Mouse (Mus musculus) kidney, embryonic 14.5 days (tissue): ENCODE results near the gene Zfp879. TPM values are rescaled to one million over a fixed set of nuclear protein-coding genes. Genes with fewer than 3 reads are reported as not detected.

Source experiments
- ATAC-seq: fragments of 200-750 bp; cut with Nextera tagmentation; 2 replicates; pipeline ENCODE4 v1.8.0; 2017; ENCODE audit warnings: moderate number of reproducible peaks, mild to moderate bottlenecking, moderate TSS enrichment, moderate library complexity; ENCODE audit not compliant: low FRiP score, low TSS enrichment
- H3K27ac ChIP-seq: fragments of 300-500 bp; sonication (generic); 2 replicates; pipeline ENCODE4 v1.5.1; 2014; ENCODE audit warnings: low read depth, mild to moderate bottlenecking, low read length, moderate library complexity, mixed read lengths
- H3K27me3 ChIP-seq: fragments of 300-500 bp; sonication (generic); 2 replicates; pipeline ENCODE4 v1.6.1; 2014; ENCODE audit warnings: mild to moderate bottlenecking, low read length; ENCODE audit not compliant: control insufficient read depth, insufficient read depth
- H3K36me3 ChIP-seq: fragments of 300-500 bp; sonication (generic); 2 replicates; pipeline ENCODE4 v1.6.1; 2014; ENCODE audit warnings: low read length, mixed read lengths; ENCODE audit not compliant: control insufficient read depth, insufficient read depth
- H3K4me1 ChIP-seq: fragments of 300-500 bp; sonication (generic); 2 replicates; pipeline ENCODE4 v1.6.1; 2014; ENCODE audit warnings: low read length, mixed read lengths; ENCODE audit not compliant: control insufficient read depth, insufficient read depth
- H3K4me2 ChIP-seq: fragments of 300-500 bp; sonication (generic); replicated peaks from 2 replicates; pipeline ENCODE4 v1.6.1; 2014; ENCODE audit warnings: low read depth, mild to moderate bottlenecking, low read length
- H3K4me3 ChIP-seq: fragments of 300-500 bp; sonication (generic); 2 replicates; pipeline ENCODE4 v1.5.1; 2014; ENCODE audit warnings: mild to moderate bottlenecking, low read length
- H3K9ac ChIP-seq: fragments of 300-500 bp; sonication (generic); 2 replicates; pipeline ENCODE4 v1.6.1; 2014; ENCODE audit warnings: low read depth, mild to moderate bottlenecking, low read length, moderate library complexity
- H3K9me3 ChIP-seq: fragments of 300-500 bp; sonication (generic); 2 replicates; pipeline ENCODE4 v1.6.1; 2016; ENCODE audit warnings: low read length; ENCODE audit not compliant: control insufficient read depth
- WGBS: fragments of 180-500 bp; shearing (Covaris S2); extraction: QIAGEN DNeasy Blood & Tissue Kit; methylation state at CpG from one replicate; pipeline ENCODE4 v1.1.7; 2014; 5-methylcytosine and 5-hydroxymethylcytosine counted together
- polyA plus RNA-seq: library from polyadenylated mRNA; unstranded; fragments of >200 nt; fragmentation: Nextera tagmentation; extraction: Ambion mirVana; gene quantifications from 2 replicates; pipeline ENCODE4 v1.2.1, GENCODE M21; 2014

The Zfp879 gene
- 0.31 and 0.76 TPM in 2 replicates for polyA plus RNA-seq

DNA sequence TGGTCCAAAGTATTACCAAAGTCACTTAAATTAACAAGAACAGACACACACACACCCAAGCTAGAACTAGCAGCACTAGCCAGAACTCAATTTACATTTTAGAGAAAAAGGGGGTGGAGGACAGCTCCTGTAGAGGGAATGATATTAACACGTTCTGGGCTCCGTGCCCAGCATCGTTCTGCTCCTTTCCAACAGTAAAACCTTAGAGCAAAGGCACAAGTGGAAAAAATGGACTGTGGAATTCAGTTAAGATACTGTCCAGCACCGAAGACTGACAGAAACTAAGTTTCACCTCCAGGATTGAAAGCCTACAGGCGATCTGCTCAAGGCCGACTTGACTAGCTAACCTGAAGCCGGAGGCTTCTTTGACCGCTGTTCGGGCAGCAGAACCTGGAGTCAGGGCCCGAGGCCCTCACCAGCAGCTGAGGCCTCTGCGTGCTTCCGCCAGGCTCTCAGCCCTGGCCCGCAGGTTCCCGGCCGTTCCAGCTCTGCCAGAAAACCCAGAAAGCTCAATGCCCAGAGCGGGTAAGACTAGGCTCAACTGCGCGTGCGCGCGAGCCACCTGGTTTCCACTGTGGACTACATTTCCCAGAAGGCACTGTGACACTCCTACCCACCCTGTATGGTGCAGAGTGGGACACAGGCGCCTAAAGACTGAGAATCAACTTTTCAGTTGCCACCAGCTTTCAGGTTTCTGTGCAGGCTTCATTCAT is at the start of gene Zfp879:
Gene Zfp879 (minus strand): TSS at position 530 of the 713 bp plus-strand sequence.
- WGBS: 18% methylated on average over 22 of the region's 22 CpGs
- peak within 1 kb of the TSS; percentile 54 for H3K4me2 ChIP-seq
- no peaks in the 10 kb centered on the region for H3K36me3 ChIP-seq

DNA sequence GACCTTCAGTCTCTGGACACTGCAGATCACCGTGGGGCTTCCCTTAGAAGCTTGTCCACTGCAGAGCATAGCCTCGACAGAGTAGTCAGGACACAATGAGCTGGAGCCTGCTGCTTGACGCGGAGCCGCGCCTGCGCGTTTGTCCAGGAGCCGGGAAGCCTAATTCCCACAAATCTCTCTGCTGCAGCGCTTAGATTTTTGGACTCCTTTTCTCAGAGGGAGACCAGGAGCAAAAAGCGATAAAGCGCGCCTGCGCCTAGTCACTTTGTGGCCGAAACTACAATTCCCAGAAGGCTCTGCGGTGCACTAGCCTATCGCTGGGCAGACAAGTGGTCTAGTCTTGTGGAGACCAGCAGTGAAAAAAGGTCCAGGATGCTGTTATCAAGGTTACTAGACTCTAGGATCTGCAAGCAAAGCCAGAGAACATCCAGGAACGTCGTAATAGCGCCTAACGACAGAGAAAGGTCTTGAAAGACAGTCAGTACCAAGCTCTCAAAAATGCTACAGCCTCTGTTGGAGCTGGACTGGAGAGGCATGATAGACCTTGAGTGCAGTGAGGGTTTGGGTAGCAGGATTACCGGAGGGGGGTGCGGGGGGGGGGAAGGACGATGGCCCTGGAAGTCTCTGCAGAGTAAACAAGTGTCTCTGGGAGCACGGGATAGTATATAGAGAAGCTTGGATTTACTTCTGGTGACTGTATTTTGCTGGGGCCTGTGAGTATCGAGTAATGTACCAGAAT is 46.2 kb upstream of the Zfp879 start, which contains the start of gene Zfp454:
Gene Zfp454 (minus strand): TSS at position 262 of the 739 bp plus-strand sequence.
- H3K9me3 ChIP-seq: peaks cover 3% of the 10 kb centered on the region; the same call in 1 of the 2 replicates
- H3K27ac ChIP-seq: peak within 1 kb of the TSS; percentile 57; the same call in 1 of the 2 replicates
- H3K9ac ChIP-seq: peak within 1 kb of the TSS; percentile 72
- ATAC-seq: peak; percentile 97
- H3K36me3 ChIP-seq: peaks cover 14% of the 10 kb centered on the region; the same call in 1 of the 2 replicates
- H3K4me1 ChIP-seq: peaks cover 5% of the 10 kb centered on the region; the same call in 1 of the 2 replicates
- H3K27me3 ChIP-seq: no peaks in the 10 kb centered on the region
- peak within 1 kb of the TSS; percentile 79 for H3K4me2 ChIP-seq
- 5% methylated on average over 26 of the region's 26 CpGs for WGBS
- peak within 1 kb of the TSS; percentile 55 for H3K4me3 ChIP-seq

More for the DNA sequence above, at the start of gene Zfp879:
- Histone ChIP-seq H3K4me1 (no peaks in the 10 kb centered on the region), H3K9ac (peak within 1 kb of the TSS; percentile 53), H3K27ac (peak within 1 kb of the TSS; percentile 51; the same call in 1 of the 2 replicates), H3K9me3 (no peaks in the 10 kb centered on the region), H3K4me3 (peak within 1 kb of the TSS; percentile 33), H3K27me3 (no peaks in the 10 kb centered on the region)
- peak; percentile 97 for ATAC-seq

DNA sequence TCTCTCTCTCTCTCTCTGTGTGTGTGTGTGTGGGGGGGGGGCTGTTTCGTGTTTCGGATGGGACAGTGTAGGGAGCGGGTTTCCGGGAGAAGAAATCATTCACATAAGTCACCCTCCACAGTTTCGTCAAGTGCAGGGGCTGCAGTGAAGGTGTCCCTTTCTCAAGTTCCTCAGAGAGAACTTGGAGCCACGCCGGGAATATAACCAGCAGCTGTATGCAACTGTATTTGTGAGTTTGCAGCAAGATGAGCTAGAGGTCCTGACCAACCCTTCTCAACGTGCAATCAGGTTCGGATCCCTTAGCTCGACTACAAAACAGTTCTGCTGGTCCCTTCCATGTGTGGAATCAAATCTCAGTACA is 45.6 kb upstream of the Zfp879 start:
- H3K27ac ChIP-seq: peak overlapping the region; percentile 57; the same call in 1 of the 2 replicates

DNA sequence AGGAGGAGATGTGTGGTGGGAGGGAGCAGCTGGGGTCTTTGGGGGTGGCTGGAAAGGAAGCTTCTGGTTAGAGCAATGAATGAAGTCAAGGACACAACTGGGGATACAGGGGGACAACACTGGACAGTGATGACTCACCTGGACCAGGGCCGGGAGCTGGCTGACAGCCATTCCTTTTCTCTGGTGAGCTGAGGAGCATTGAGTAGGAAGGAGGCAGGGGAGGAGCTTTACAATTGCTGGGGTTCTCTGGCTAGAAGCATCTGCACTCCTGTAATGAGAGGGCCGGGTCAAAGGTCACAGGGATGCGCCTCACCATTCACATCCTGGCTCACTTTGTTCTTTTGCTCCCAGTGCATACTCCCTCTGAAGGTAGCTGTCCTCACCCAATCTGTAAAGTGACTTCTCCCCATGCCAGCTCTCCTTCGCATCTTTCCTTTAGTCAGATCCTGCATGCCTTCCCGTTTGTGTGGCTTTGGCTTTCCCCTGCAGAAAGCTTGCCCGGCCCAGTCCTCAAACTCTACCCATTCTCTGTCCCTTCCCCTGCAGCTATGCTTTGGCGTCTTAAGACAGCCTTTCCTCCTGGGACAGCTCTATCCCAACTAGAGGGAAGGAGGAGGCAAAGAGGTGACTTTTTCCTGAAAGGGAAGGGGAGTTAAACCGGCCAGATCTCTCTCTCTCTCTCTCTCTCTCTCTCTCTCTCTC is 45.0 kb upstream of the Zfp879 start:
- WGBS: 32% methylated on average over 8 of the region's 8 CpGs
- peaks cover 14% of the 10 kb centered on the region; the same call in 1 of the 2 replicates for H3K36me3 ChIP-seq
- ATAC-seq: no peak
- H3K4me2 ChIP-seq: peak overlapping the region; percentile 79
- H3K4me1 ChIP-seq: peaks cover 5% of the 10 kb centered on the region; the same call in 1 of the 2 replicates
- no peak overlapping the region for H3K27ac ChIP-seq
- no peaks in the 10 kb centered on the region for H3K9me3 ChIP-seq
- no peaks in the 10 kb centered on the region for H3K27me3 ChIP-seq
- peak overlapping the region; percentile 55 for H3K4me3 ChIP-seq
- peak overlapping the region; percentile 72 for H3K9ac ChIP-seq

More for the DNA sequence above, 45.6 kb upstream of the Zfp879 start:
- Histone ChIP-seq H3K9ac (peak overlapping the region; percentile 72), H3K4me1 (peaks cover 5% of the 10 kb centered on the region; the same call in 1 of the 2 replicates), H3K9me3 (no peaks in the 10 kb centered on the region), H3K27me3 (no peaks in the 10 kb centered on the region), H3K4me2 (peak overlapping the region; percentile 79), H3K36me3 (peaks cover 14% of the 10 kb centered on the region; the same call in 1 of the 2 replicates), H3K4me3 (peak overlapping the region; percentile 55)
- WGBS: 13% methylated on average over 10 of the region's 10 CpGs
- ATAC-seq: peak; percentile 38; the same call in 1 of the 2 replicates

DNA sequence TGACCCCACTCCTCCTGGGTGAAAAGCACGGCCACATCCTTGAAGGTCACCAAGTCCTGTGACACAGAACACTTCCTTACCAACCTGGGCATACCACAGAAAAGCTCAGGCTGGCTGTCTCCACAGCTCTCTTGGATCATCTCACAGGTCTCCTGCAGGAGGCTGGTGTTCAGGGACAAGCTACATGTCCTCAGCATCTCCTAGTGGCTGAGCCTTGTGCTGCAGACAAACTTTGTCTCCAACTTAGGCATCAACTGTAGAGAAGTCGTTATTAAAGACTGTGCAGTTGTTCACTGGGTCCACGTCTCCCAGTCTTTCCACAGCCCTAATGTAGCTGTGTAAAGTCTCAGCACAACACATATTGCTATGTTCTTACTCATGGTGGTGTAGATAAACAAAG is 42.4 kb upstream of the Zfp879 start:
- Histone ChIP-seq H3K27ac (no peak overlapping the region), H3K9me3 (no peaks in the 10 kb centered on the region), H3K9ac (no peak overlapping the region), H3K27me3 (no peaks in the 10 kb centered on the region), H3K36me3 (peaks cover 20% of the 10 kb centered on the region; the same call in 1 of the 2 replicates), H3K4me2 (no peak overlapping the region), H3K4me3 (no peak overlapping the region), H3K4me1 (peaks cover 5% of the 10 kb centered on the region; the same call in 1 of the 2 replicates)
- no peak for ATAC-seq
- WGBS: 82% methylated on average over 3 of the region's 3 CpGs

DNA sequence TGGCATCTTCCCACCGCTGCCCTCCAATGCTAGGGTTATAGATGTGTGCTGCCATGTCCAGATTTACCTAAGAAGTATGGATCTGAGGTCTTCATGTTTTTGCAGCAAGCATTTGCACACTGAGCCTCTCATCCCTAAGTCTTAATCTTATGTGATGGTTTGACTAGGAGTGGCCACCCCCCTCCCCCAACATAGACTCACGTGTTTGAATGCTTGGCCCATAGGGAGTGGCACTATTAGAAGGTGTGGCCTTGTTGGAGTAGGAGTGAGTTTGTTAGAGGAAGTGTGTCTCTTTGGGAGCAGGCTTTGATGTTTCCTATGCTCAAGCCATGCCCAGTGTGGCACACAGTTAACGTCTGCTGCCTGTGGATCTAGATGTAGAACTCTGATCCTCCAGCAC is 37.3 kb upstream of the Zfp879 start:
- H3K9me3 ChIP-seq: peaks cover 8% of the 10 kb centered on the region; the same call in 1 of the 2 replicates
- H3K36me3 ChIP-seq: peaks cover 29% of the 10 kb centered on the region
- WGBS: 89% methylated on average over 3 of the region's 3 CpGs

DNA sequence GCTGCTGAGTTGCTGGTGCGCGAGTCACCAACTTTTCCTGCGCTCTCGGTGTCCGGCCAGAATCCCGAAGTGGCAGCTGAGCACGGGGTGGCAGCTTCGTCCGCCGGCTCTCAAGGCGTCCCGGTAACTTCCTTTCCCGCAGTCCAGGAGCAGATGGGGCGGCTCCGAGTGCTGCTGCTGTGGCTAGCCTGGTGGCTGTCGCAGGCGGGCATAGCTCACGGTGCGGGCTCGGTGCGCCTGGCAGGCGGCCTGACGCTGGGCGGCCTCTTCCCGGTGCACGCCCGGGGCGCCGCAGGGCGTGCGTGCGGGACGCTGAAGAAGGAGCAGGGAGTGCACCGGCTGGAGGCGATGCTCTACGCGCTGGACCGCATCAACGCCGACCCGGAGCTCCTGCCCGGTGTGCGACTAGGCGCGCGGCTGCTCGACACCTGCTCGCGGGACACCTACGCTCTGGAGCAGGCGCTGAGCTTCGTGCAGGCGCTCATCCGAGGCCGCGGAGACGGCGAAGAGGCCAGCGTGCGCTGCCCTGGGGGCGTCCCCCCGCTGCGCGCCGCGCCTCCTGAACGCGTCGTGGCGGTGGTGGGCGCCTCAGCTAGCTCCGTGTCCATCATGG is 9.7 kb upstream of the Zfp879 start:
- H3K9me3 ChIP-seq: no peaks in the 10 kb centered on the region

More for the DNA sequence above, 37.3 kb upstream of the Zfp879 start:
- no peak overlapping the region for H3K27ac ChIP-seq
- no peaks in the 10 kb centered on the region for H3K27me3 ChIP-seq
- no peak overlapping the region for H3K4me2 ChIP-seq
- ATAC-seq: no peak
- no peak overlapping the region for H3K9ac ChIP-seq
- H3K4me1 ChIP-seq: no peaks in the 10 kb centered on the region
- no peak overlapping the region for H3K4me3 ChIP-seq

DNA sequence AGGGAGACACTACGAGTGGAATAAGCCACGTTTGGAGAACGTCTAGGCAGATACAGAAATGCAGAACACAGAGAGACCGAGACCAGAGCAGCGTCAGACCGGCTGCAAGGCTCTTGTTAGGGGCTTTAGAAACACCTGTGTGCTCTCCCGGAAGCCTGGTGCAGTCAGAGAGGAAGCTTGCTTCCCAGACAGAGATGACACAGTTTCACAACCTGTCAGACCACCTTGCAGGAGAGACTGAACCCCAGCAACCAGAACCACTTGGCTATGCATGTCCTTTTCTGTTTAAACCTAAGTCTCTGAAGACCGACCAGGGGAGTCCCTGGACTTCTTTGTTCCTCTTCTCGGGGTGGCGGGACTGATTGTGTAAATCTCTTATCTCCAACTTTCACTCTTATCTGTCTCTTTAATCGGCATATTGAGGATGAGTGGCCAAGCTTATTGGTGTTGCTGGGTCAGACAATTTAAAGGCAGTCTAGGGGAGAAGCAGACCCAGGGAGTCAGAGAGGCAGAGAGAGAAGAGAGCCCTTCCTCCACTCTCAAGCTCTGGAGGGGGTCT is 8.9 kb upstream of the Zfp879 start, which contains the start of gene Grm6:
Gene Grm6 (plus strand): TSS at position 509 of the 559 bp plus-strand sequence.
- WGBS: under 1% methylated on average over 11 of the region's 11 CpGs

More for the DNA sequence above, 9.7 kb upstream of the Zfp879 start:
- no peaks in the 10 kb centered on the region for H3K36me3 ChIP-seq
- ATAC-seq: peak; percentile 71; the same call in 1 of the 2 replicates
- H3K9ac ChIP-seq: peak overlapping the region; percentile 40; the same call in 1 of the 2 replicates
- no peak overlapping the region for H3K27ac ChIP-seq
- H3K4me3 ChIP-seq: peak overlapping the region; percentile 44
- H3K4me1 ChIP-seq: peaks cover 12% of the 10 kb centered on the region
- peaks cover 45% of the 10 kb centered on the region for H3K27me3 ChIP-seq
- under 1% methylated on average over 65 of the region's 72 CpGs for WGBS
- peak overlapping the region; percentile 87 for H3K4me2 ChIP-seq

More for the DNA sequence above, 8.9 kb upstream of the Zfp879 start, which contains the start of gene Grm6:
- no peaks in the 10 kb centered on the region for H3K9me3 ChIP-seq
- no peak within 1 kb of the TSS for H3K27ac ChIP-seq
- H3K4me3 ChIP-seq: peak within 1 kb of the TSS; percentile 44
- peak within 1 kb of the TSS; percentile 40; the same call in 1 of the 2 replicates for H3K9ac ChIP-seq
- H3K4me1 ChIP-seq: peaks cover 12% of the 10 kb centered on the region
- H3K4me2 ChIP-seq: peak within 1 kb of the TSS; percentile 87
- ATAC-seq: no peak
- H3K36me3 ChIP-seq: no peaks in the 10 kb centered on the region
- peaks cover 45% of the 10 kb centered on the region for H3K27me3 ChIP-seq
